Mouse (Mus musculus) lung, adult 2 months (tissue): ENCODE data around the gene Mrps6.

Experiments used
- CTCF ChIP-seq: fragments of 200-500 bp; IDR thresholded peaks from 2 replicates; pipeline ENCODE4 v1.5.1; 2011; ENCODE audit warnings: mild to moderate bottlenecking, low read length, control low read depth; ENCODE audit not compliant: insufficient read depth
- POLR2A ChIP-seq: fragments of 200-500 bp; IDR thresholded peaks from 2 replicates; pipeline ENCODE4 v1.6.1; 2011; ENCODE audit warnings: low read depth, mild to moderate bottlenecking, control low read depth, low read length, borderline replicate concordance; ENCODE audit errors: extremely low read depth

GRCm38 (mm10) chr16:92058644-92059620, 862 bp downstream of the Mrps6 start:
- no peak for TF ChIP-seq CTCF
- TF ChIP-seq POLR2A: no peak
